Mouse (Mus musculus): ENCODE measurements around the gene Vmn1r124. TPM values are rescaled to one million over a fixed set of nuclear protein-coding genes. Genes with fewer than 3 reads are reported as not detected.
"Not testable (repeated sequence)": the region's sequence is repeated elsewhere in the genome, so short reads cannot be mapped to it uniquely, and the experiment has no call there.

Vmn1r124 gene
- polyA plus RNA-seq (2014; fragmentation: Nextera tagmentation; extraction: Ambion mirVana), result not detected in 2 replicates

GRCm38 (mm10) chr7:21260517-21260916, at the start of gene Vmn1r124:
TSS of gene Vmn1r124 (minus strand) at chr7:21260617.
- H3K27me3 ChIP-seq (ENCODE audit: control insufficient read depth, insufficient read depth, low read length); H3K4me2 ChIP-seq (replicated peaks; ENCODE audit: low read depth, low read length); H3K4me1 ChIP-seq (ENCODE audit: control insufficient read depth, insufficient read depth, low read length); H3K9me3 ChIP-seq (ENCODE audit: control insufficient read depth, low read depth, low read length); ATAC-seq (ENCODE audit: insufficient number of reproducible peaks, insufficient read depth, low FRiP score, low read depth); H3K36me3 ChIP-seq (ENCODE audit: control insufficient read depth, insufficient read depth, low read length); H3K27ac ChIP-seq (ENCODE audit: low read length); H3K4me3 ChIP-seq (ENCODE audit: low read depth, low read length); H3K9ac ChIP-seq (replicated peaks; ENCODE audit: low read depth, low read length): not testable (repeated sequence)
- WGBS, result 77% methylated on average over 4 of the region's 4 CpGs

- not testable (repeated sequence) for H3K27ac ChIP-seq (ENCODE audit: low read length); H3K36me3 ChIP-seq (ENCODE audit: control insufficient read depth, insufficient read depth, low read length); H3K27me3 ChIP-seq (ENCODE audit: control insufficient read depth, insufficient read depth, low read length); H3K9me3 ChIP-seq (ENCODE audit: control insufficient read depth, low read depth, low read length); H3K4me3 ChIP-seq (ENCODE audit: low read depth, low read length); H3K4me1 ChIP-seq (ENCODE audit: control insufficient read depth, insufficient read depth, low read length); H3K9ac ChIP-seq (replicated peaks; ENCODE audit: low read depth, low read length); H3K4me2 ChIP-seq (replicated peaks; ENCODE audit: low read depth, low read length); ATAC-seq (ENCODE audit: insufficient number of reproducible peaks, insufficient read depth, low FRiP score, low read depth)
- no CpG with 5 or more reads among the region's 5 CpGs for WGBS
These were observed 41.0 kb upstream of the Vmn1r124 start, which contains the start of gene Vmn1r126 for GRCm38 (mm10) chr7:21301367-21301766. TSS of gene Vmn1r126 (minus strand) at chr7:21301467.

GRCm38 (mm10) chr7:21271879-21272278, 11.5 kb upstream of the Vmn1r124 start, which contains the start of gene Vmn1r125:
TSS of gene Vmn1r125 (plus strand) at chr7:21272179.
- WGBS, result 62% methylated on average over 3 of the region's 3 CpGs

More at GRCm38 (mm10) chr7:21271879-21272278, 11.5 kb upstream of the Vmn1r124 start, which contains the start of gene Vmn1r125:
- H3K9me3 ChIP-seq (ENCODE audit: control insufficient read depth, low read depth, low read length); H3K9ac ChIP-seq (replicated peaks; ENCODE audit: low read depth, low read length); H3K4me1 ChIP-seq (ENCODE audit: control insufficient read depth, insufficient read depth, low read length); ATAC-seq (ENCODE audit: insufficient number of reproducible peaks, insufficient read depth, low FRiP score, low read depth); H3K36me3 ChIP-seq (ENCODE audit: control insufficient read depth, insufficient read depth, low read length); H3K27ac ChIP-seq (ENCODE audit: low read length); H3K27me3 ChIP-seq (ENCODE audit: control insufficient read depth, insufficient read depth, low read length); H3K4me3 ChIP-seq (ENCODE audit: low read depth, low read length); H3K4me2 ChIP-seq (replicated peaks; ENCODE audit: low read depth, low read length): not testable (repeated sequence)

Other genes starting within 250 kb of the Vmn1r124 start
- gene Vmn1r119, start 248.2 kb downstream of the Vmn1r124 start, polyA plus RNA-seq (2014; fragmentation: Nextera tagmentation; extraction: Ambion mirVana), result not detected in 2 replicates
- not detected in 2 replicates for gene Vmn1r120, start 206.8 kb downstream of the Vmn1r124 start, polyA plus RNA-seq (2014; fragmentation: Nextera tagmentation; extraction: Ambion mirVana)
- gene Vmn1r121, start 162.1 kb downstream of the Vmn1r124 start, polyA plus RNA-seq (2014; fragmentation: Nextera tagmentation; extraction: Ambion mirVana), result not detected in 2 replicates
- not detected in 2 replicates for gene Vmn1r122, start 126.5 kb downstream of the Vmn1r124 start, polyA plus RNA-seq (2014; fragmentation: Nextera tagmentation; extraction: Ambion mirVana)
- not detected in 2 replicates for gene Vmn1r123, start 98.4 kb downstream of the Vmn1r124 start, polyA plus RNA-seq (2014; fragmentation: Nextera tagmentation; extraction: Ambion mirVana)
- not detected in 2 replicates for gene Gm5157, start 70.2 kb downstream of the Vmn1r124 start, polyA plus RNA-seq (2014; fragmentation: Nextera tagmentation; extraction: Ambion mirVana)
- not detected in 2 replicates for gene Vmn1r125, start 11.6 kb upstream of the Vmn1r124 start, polyA plus RNA-seq (2014; fragmentation: Nextera tagmentation; extraction: Ambion mirVana)
- gene Vmn1r126, start 40.9 kb upstream of the Vmn1r124 start, polyA plus RNA-seq (2014; fragmentation: Nextera tagmentation; extraction: Ambion mirVana), result not detected in 2 replicates
- gene Vmn1r127, start 59.2 kb upstream of the Vmn1r124 start, polyA plus RNA-seq (2014; fragmentation: Nextera tagmentation; extraction: Ambion mirVana), result not detected in 2 replicates
- not detected in 2 replicates for gene Vmn1r128, start 88.8 kb upstream of the Vmn1r124 start, polyA plus RNA-seq (2014; fragmentation: Nextera tagmentation; extraction: Ambion mirVana)
- not detected in 2 replicates for gene Vmn1r129, start 100.7 kb upstream of the Vmn1r124 start, polyA plus RNA-seq (2014; fragmentation: Nextera tagmentation; extraction: Ambion mirVana)
- gene Gm6882, start 172.1 kb upstream of the Vmn1r124 start, polyA plus RNA-seq (2014; fragmentation: Nextera tagmentation; extraction: Ambion mirVana), result not detected in 2 replicates